ENCODE assay signal across 12 mouse cellular contexts in the genomic region with DNA sequence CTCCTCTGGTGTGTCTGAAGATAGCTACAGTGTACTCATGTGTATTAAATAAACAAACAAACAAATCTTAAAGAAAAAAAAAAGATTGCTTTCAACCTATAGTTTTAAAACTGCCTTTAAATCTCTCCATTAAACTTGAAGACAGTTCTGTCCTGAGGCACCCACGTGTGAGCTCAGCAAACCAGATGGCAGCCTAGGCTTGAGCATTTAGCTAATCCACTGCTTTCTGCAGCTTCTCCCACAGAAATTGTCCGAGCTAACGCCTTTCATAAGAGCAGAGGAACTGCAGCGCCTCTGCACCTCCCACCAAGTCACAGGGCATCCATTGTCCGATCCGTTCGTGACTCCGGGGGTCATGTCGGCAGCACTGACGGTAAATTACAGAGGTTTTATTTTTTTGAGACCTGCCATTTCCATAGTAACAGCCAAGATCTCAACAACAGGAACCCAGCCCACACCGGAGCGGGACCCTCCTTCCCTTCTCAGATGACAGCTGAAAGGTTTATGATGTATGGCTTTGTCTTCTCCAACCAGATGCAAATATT.
DNase-seq lines count a peak whose midpoint lies in the region; ATAC-seq lines count a peak whose summit lies in the region.
"Had no signal": no experiment of that assay in that cellular context is flagged by ENCODE, and none has a peak within 500 bp of the region (broad histone marks: within the 10 kb centered on the region; RNA-seq: fewer than 3 reads in every experiment).

No protein-coding gene starts in this region.

- 0 out of 2 replicates have a peak overlapping the region, but pooled peaks have one; percentile 23 for H3K27ac ChIP-seq in hindbrain, embryonic 12.5 days
- H3K27ac ChIP-seq in midbrain, embryonic 16.5 days (ENCODE audit: low read length): no peak overlapping the region; the same call in 1 of the 2 replicates
- no peak overlapping the region for H3K27ac ChIP-seq in forebrain, embryonic 15.5 days (replicated peaks)
- H3K27ac ChIP-seq: stomach, embryonic 15.5 days had no signal

- 15% methylated on average over 12 of the region's 12 CpGs for WGBS in hindbrain, embryonic 12.5 days
- 14% methylated on average over 12 of the region's 12 CpGs for WGBS in midbrain, embryonic 16.5 days
- WGBS in forebrain, embryonic 15.5 days: 35% methylated on average over 12 of the region's 12 CpGs

- peaks cover 18% of the 10 kb centered on the region for H3K4me1 ChIP-seq in hindbrain, embryonic 12.5 days
- peaks cover 4% of the 10 kb centered on the region for H3K4me1 ChIP-seq in midbrain, embryonic 16.5 days (ENCODE audit: control insufficient read depth, insufficient read depth, low read length)
- H3K4me1 ChIP-seq in forebrain, embryonic 15.5 days: no peaks in the 10 kb centered on the region
- H3K4me1 ChIP-seq: stomach, embryonic 15.5 days had no signal

- no peaks in the 10 kb centered on the region for H3K9me3 ChIP-seq in hindbrain, embryonic 12.5 days (replicated peaks)
- H3K9me3 ChIP-seq in midbrain, embryonic 16.5 days (replicated peaks; ENCODE audit: control insufficient read depth, low read length, poor library complexity, severe bottlenecking): no peaks in the 10 kb centered on the region
- H3K9me3 ChIP-seq in forebrain, embryonic 15.5 days: no peaks in the 10 kb centered on the region
- H3K9me3 ChIP-seq: stomach, embryonic 15.5 days had no signal

- no peaks in the 10 kb centered on the region for H3K27me3 ChIP-seq in hindbrain, embryonic 12.5 days
- no peaks in the 10 kb centered on the region for H3K27me3 ChIP-seq in midbrain, embryonic 16.5 days (ENCODE audit: control insufficient read depth, insufficient read depth, low read depth, low read length)
- no peaks in the 10 kb centered on the region for H3K27me3 ChIP-seq in forebrain, embryonic 15.5 days
- H3K27me3 ChIP-seq: CH12.LX; stomach, embryonic 15.5 days had no signal

- peak; percentile 17 for DNase-seq in kidney, postnatal 10 days
- no peak for DNase-seq in kidney, adult 18-20 months
- peak; percentile 42 for DNase-seq in embryo, embryonic 10.5 days (ENCODE audit: low spot score)
- DNase-seq in gastrocnemius, postnatal 4 days (ENCODE audit: low spot score in 2 of 2): no peak
- no peak for DNase-seq in cerebellum, postnatal 25 days
- DNase-seq: cerebellum, postnatal 14 days; heart, postnatal 4 days had no signal

- no peak for ATAC-seq in hindbrain, embryonic 12.5 days (ENCODE audit: low FRiP score)
- ATAC-seq in midbrain, embryonic 16.5 days: 0 out of 2 replicates have a peak, but pooled peaks have one; percentile 32
- no peak for ATAC-seq in forebrain, embryonic 15.5 days (replicated peaks)

- H3K36me3 ChIP-seq in hindbrain, embryonic 12.5 days: no peaks in the 10 kb centered on the region
- H3K36me3 ChIP-seq in midbrain, embryonic 16.5 days (ENCODE audit: control insufficient read depth, insufficient read depth, low read length): no peaks in the 10 kb centered on the region
- no peaks in the 10 kb centered on the region for H3K36me3 ChIP-seq in forebrain, embryonic 15.5 days
- H3K36me3 ChIP-seq: stomach, embryonic 15.5 days had no signal

- peak overlapping the region; percentile 31; the same call in 1 of the 2 replicates for H3K4me2 ChIP-seq in hindbrain, embryonic 12.5 days (replicated peaks)
- no peak overlapping the region; the same call in 1 of the 2 replicates for H3K4me2 ChIP-seq in midbrain, embryonic 16.5 days (ENCODE audit: low read length)
- H3K4me2 ChIP-seq in forebrain, embryonic 15.5 days (replicated peaks): no peak overlapping the region
- H3K4me2 ChIP-seq: stomach, embryonic 15.5 days had no signal

- no peak overlapping the region for H3K4me3 ChIP-seq in hindbrain, embryonic 12.5 days
- H3K4me3 ChIP-seq in midbrain, embryonic 16.5 days (ENCODE audit: low read depth, low read length): no peak overlapping the region
- no peak overlapping the region for H3K4me3 ChIP-seq in forebrain, embryonic 15.5 days
- H3K4me3 ChIP-seq: stomach, embryonic 15.5 days had no signal

- no peak overlapping the region for H3K9ac ChIP-seq in hindbrain, embryonic 12.5 days
- 0 out of 2 replicates have a peak overlapping the region, but pooled peaks have one; percentile 35 for H3K9ac ChIP-seq in midbrain, embryonic 16.5 days (ENCODE audit: low read depth, low read length)
- H3K9ac ChIP-seq in forebrain, embryonic 15.5 days (replicated peaks): no peak overlapping the region
- H3K9ac ChIP-seq: stomach, embryonic 15.5 days had no signal

Comparison
In these comparisons a context has a peak if more than half of its experiments do, and no peak if none do; other contexts are left out.
1. DNase-seq: peak in kidney, postnatal 10 days (single experiment) and embryo, embryonic 10.5 days (single experiment); none in kidney, adult 18-20 months (single experiment), gastrocnemius, postnatal 4 days (0 of 2) and cerebellum, postnatal 25 days (0 of 2).